Mouse (Mus musculus) gastrocnemius, postnatal 36 days (tissue): ENCODE measurements at regions not wholly inside any gene's neighbourhood (a gene's known extent, or its start where the extent isn't known, plus 50 kb on each side); places are given as distances from the start of the nearest gene placed in this dataset.

ENCODE experiments used
- DNase-seq, 2 experiments: peaks; one replicate each; pipeline ENCODE4 v3.0.0; 2022
- intact Hi-C: fragments of 180-260 bp; cut with DNase I; formaldehyde crosslinking; loops from one replicate; pipeline ENCODE4 v1.15.1; 2025

- no peak for DNase-seq
- intact Hi-C loops, result no loop called here
Measured at GRCm38 (mm10) chr2:101172806-101173205, 451.7 kb upstream of the Rag2 start.

DNA sequence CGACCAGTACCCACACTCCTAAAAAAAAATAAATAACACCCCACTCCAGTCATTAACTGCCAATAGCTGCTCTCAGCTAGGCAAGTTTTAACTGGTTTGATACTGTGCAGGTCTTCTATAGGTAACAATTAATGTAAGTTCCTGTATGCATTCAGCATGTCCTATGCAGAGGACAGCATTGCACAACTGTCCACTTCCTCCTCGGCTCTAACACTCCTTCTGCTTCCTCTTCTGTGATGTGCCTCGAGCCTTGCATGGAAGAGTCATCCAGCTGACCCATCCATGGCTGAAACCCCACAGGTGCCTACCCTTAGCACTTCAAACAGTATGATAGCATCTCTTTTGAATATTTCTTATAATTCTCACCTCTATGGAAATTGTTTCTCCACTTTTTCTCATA lies 449.4 kb upstream of the Rag2 start:
- DNase-seq, result no peak
- intact Hi-C loops, result no loop called here

GRCm38 (mm10) chr2:101206637-101207036 lies 417.9 kb upstream of the Rag2 start:
- intact Hi-C loops, result no loop called here
- no peak for DNase-seq

GRCm38 (mm10) chr2:101209136-101209535 lies 415.4 kb upstream of the Rag2 start:
- DNase-seq, result no peak
- intact Hi-C loops, result no loop called here

- intact Hi-C loops, result no loop called here
- DNase-seq, result no peak
Measured at GRCm38 (mm10) chr2:101220759-101221158, 403.8 kb upstream of the Rag2 start.

GRCm38 (mm10) chr2:101242983-101243382 lies 381.5 kb upstream of the Rag2 start:
- intact Hi-C loops, result no loop called here
- DNase-seq, result no peak

DNA sequence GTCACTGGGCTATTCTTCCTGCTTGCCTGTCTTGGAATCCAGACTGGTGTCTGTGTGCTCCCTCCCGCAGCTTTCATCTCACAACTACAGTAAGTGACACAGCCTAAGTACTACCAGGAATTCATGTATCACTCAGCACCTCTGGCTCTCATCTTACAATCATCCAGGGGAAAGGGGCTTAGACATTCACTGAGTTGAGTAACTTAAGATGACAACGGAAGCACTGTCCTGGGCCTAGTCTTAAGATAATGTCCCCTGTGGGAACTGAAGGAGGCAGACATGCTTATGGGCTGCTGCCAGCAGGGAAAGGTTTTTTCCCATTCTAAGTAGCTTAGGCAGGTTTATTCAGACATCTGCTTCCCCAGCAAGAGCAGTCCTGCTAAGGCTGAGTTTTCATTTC lies 377.4 kb upstream of the Rag2 start:
- no peak for DNase-seq
- intact Hi-C loops, result no loop called here

DNA sequence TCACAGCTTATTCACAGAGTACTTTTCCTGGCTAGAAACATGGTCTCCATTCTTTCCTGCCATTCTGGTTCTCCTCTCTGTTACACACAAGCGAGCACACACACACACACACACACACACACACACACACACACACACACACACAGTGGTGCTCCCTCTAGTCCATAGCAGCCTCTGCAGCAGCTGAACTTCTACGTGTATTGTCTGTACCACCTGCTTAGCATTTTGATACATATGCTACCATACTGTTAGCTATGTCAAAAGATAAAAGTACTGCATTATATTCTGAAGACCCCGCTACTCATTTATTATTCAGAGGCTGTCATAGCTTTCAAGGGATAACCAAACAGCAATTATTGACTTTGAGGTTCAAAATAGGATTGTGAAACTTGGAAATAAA lies 372.3 kb upstream of the Rag2 start:
- intact Hi-C loops, result no loop called here
- no peak for DNase-seq

GRCm38 (mm10) chr2:101256464-101256863 lies 368.1 kb upstream of the Rag2 start:
- intact Hi-C loops, result no loop called here
- DNase-seq, result no peak

DNA sequence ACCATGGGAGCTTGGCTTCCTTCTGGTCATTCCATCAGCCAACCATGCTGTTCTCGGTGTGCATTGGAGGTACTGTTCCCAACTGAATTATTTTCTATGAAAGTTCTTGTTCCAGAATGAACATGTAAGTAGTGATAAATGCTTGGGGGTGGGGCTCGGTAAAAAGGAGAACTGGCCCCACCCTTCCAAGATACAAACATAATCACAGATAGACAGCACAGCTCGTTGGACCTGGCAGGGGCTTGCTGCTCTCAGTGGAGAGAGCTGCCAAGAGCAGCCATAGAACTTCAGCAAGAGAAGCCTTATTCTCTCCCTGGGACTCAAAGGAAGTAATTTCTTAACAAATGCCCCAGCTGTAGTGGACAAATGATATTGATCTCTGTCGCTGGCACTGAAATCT lies 360.6 kb upstream of the Rag2 start:
- intact Hi-C loops, result no loop called here
- DNase-seq, result no peak

DNA sequence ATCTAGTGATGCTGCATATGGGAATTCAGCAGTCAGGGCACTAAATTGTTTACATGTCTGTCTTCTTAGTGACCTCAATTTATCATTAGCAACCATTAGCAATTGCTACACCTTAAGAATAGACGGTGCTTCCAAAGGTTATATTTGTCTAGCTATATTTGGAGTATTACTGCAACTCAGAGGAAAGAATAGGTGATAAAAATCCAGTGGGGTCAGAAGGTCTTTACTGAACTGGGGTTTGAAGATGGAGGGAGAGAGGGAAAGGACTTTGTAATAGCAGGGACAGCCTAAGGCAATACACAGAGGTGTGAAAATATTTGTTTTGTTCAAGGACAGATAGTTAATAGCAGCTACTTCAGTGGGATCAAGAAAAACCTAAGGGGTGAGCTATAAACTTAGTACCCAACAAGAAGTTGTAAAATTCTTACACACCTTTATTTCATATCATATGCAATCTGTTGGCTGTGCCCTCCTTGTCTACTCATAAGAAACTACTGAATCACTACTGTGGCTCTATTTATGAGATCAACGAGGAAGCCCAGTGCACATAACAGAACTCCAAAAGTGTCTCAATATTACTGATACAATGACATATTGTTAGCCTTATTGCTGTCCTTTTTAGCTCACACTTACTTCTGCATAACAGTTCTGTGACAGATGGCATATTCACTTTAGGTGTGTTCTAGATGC lies 357.7 kb upstream of the Rag2 start:
- no peak for DNase-seq
- intact Hi-C loops, result no loop called here

GRCm38 (mm10) chr2:101274045-101274664 lies 350.4 kb upstream of the Rag2 start:
- DNase-seq, result no peak
- intact Hi-C loops, result no loop called here

GRCm38 (mm10) chr2:101284886-101285285 lies 339.6 kb upstream of the Rag2 start:
- intact Hi-C loops, result no loop called here
- no peak for DNase-seq

DNA sequence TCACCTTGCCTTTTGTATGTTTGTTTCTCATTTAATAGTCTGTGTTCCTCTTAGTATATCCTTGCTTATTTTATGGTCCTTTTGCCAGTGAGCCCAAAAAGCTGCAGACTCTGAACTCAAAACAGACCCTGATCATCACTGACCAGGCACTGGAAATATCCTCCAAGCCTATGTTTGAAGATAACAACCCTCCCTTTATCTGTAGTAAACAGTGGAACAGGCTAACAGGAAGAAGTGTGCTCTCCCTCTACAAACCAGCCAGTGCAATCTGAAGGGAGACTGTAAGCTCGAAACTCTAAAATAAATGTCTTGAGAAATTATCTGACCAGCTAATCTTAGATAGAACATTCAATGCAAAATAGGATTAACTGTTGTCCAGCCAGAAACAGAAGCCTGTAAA lies 336.4 kb upstream of the Rag2 start:
- intact Hi-C loops, result no loop called here

DNA sequence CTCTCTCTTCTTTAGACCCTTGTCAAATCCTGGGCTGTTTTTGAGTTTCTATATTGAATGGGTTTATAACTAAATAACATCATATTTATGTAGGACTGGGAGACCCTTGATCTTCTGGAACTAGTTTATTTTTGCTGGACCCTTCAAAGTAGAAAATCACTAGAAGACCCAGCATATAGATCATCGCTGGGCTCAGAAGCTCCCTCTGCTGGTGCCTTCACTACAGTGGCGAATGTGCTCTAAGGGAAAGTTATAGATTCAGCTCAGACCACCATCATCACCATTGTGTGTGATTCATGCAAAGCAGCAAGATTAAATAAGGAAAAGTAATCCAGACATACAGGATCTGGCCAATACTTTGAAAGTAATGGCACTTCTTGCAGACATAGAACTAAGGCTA lies 335.4 kb upstream of the Rag2 start:
- intact Hi-C loops, result no loop called here

More for the DNA sequence above, 336.4 kb upstream of the Rag2 start:
- DNase-seq, result no peak

GRCm38 (mm10) chr2:101290738-101291137 lies 333.8 kb upstream of the Rag2 start:
- intact Hi-C loops, result no loop called here
- DNase-seq, result no peak

More for the DNA sequence above, 335.4 kb upstream of the Rag2 start:
- no peak for DNase-seq

DNA sequence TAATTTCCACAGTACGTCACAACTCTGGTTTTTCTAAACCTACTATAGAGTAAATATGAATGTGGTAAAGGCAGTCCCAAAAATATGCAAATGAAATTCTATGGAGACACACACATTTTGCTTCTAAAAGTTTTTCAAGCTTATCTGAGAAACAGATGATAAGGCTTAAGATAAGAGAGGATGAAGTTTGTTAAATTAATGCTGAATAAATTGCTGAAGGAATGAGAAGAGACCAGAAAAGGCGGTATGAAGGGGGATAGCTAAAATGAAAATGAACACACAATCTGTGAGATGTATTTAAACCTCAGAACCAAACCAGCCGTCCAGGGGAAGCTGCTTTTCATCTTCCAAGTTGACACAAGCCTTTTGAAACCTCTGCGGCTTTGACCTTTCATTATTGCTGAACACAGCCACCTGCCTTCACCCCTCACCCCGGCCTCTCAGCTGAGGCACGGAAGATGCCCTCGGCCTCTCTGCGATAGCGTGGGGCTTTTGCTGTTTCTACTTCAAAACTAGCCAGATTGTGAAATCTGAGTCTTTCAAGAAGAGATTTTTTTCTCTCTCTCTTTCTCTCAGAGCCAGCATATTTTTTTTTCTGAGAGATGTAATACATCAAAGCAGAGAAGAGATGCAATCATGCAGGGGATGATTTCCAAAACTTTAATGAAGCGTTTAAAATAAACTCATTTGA lies 328.7 kb upstream of the Rag2 start:
- intact Hi-C loops, result no loop called here
- no peak for DNase-seq

DNA sequence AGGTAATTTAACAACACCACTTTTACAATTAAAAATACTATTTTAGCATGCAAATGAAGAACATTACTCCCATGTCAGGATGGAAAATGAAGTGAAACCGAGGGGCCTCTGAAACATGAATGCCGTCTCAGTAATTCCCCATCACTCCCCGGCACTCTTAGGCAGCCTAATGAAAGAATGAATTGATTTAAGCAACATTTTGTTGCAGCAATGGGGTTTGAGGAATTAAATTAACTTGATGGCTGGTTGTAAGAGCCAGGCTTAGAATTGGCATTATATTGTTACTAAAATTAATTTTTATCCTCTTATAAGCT lies 328.2 kb upstream of the Rag2 start:
- DNase-seq, result no peak
- intact Hi-C loops, result no loop called here

DNA sequence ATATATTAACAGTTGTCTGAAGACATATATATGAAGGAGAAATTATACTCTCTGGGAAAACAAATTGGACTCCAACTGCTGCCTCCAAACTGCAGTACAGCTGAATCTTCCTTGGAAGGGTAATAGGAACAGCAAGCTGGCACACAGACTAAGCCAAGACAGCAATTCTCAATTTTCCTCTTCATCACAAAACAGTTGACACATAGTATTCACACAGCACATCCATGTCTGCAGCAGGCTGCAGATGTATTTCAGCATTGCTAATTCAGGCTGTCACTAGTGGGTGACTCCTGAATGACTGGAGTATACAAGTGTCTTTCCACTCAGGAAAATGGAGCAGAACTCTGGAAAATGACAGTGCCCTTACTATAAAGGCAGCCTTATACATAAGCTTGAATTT lies 327.7 kb upstream of the Rag2 start:
- DNase-seq, result no peak
- intact Hi-C loops, result no loop called here

DNA sequence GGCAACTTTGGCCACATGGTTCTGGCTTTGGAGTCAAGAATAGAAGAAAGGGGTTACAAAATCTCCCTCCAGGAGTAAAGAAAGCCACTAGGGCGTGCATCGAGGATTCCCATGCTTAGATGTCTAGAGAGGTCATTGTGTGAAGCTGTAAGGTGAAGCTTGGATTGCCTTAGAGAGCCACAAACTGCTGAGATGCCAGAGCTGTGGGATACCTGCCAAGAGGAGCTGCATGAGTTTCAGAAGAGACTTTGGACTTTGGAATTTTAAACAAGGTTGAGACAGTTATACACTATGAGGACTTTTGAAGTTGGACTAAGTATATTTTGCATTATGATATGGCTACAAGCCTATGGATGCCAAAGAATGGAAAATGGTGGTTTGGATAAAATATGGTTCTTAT lies 325.4 kb upstream of the Rag2 start:
- intact Hi-C loops, result no loop called here
- DNase-seq, result no peak

- no peak for DNase-seq
- intact Hi-C loops, result no loop called here
Measured at GRCm38 (mm10) chr2:101300106-101300505, 324.4 kb upstream of the Rag2 start.

DNA sequence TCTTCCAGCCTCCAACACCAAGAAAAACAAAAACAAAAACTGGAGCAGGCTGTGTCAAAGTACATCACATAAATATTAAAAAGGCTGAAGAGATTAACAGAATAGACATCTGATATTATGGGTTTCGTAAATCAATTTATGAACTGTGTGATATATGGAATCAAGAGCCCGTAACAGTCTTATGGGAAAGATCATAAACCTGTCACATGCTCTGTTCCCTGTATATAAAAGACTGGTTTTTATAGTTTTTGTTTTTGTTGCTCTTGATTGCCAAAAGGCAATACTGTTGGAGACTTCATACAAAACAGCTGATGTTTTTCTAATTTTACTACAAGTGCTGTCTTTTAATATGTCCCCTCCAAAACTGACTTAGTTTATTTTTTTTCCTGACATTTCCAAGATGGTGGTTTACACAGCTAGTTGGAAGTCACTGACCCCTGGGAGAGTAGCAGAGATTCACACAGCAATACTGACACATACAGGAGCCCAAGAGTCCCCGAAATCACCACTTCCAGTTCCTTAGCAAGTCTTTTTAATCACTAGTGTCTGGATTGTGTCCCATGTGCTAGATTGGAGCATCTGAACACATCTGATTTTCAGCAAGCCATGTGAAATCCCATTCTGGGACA lies 303.1 kb upstream of the Rag2 start:
- intact Hi-C loops, result no loop called here
- DNase-seq, result no peak
